Mouse (Mus musculus): ENCODE measurements around the gene Esr1. TPM values are rescaled to one million over a fixed set of nuclear protein-coding genes. Genes with fewer than 3 reads are reported as not detected.
"Not testable (repeated sequence)": the region's sequence is repeated elsewhere in the genome, so short reads cannot be mapped to it uniquely, and the experiment has no call there.

Gene Esr1
- polyA plus RNA-seq, 1 experiment from 2014 or later = 0.18 TPM

- Histone ChIP-seq H3K4me3 (ENCODE audit: low read depth, low read length) (no peak overlapping the region), H3K27ac (ENCODE audit: low read depth, low read length) (no peak overlapping the region), H3K36me3 (ENCODE audit: control insufficient read depth, insufficient read depth, low read length) (no peaks in the 10 kb centered on the region), H3K4me1 (ENCODE audit: control insufficient read depth, insufficient read depth, low read length) (no peaks in the 10 kb centered on the region), H3K4me2 (ENCODE audit: low read length) (no peak overlapping the region), H3K9me3 (replicated peaks; ENCODE audit: control insufficient read depth, low read length) (no peaks in the 10 kb centered on the region), H3K9ac (ENCODE audit: low read length) (no peak overlapping the region), H3K27me3 (replicated peaks; ENCODE audit: control insufficient read depth, insufficient read depth, low read length) (no peaks in the 10 kb centered on the region)
- ATAC-seq = no peak
- no peak for DNase-seq (ENCODE audit: low spot score)
- WGBS = 92% methylated on average over 2 of the region's 2 CpGs
Measured at GRCm38 (mm10) chr10:4738311-4738710, 126.9 kb downstream of the Esr1 start.

GRCm38 (mm10) chr10:4751091-4751490 lies 139.7 kb downstream of the Esr1 start:
- not testable (repeated sequence) for H3K4me1 ChIP-seq (ENCODE audit: control insufficient read depth, insufficient read depth, low read length); DNase-seq (ENCODE audit: low spot score); H3K27me3 ChIP-seq (replicated peaks; ENCODE audit: control insufficient read depth, insufficient read depth, low read length); H3K27ac ChIP-seq (ENCODE audit: low read depth, low read length); H3K4me3 ChIP-seq (ENCODE audit: low read depth, low read length); ATAC-seq; H3K9me3 ChIP-seq (replicated peaks; ENCODE audit: control insufficient read depth, low read length); H3K36me3 ChIP-seq (ENCODE audit: control insufficient read depth, insufficient read depth, low read length); H3K4me2 ChIP-seq (ENCODE audit: low read length); H3K9ac ChIP-seq (ENCODE audit: low read length)
- 83% methylated on average over 1 of the region's 1 CpGs for WGBS

- Histone ChIP-seq H3K4me3 (ENCODE audit: low read depth, low read length) (no peak overlapping the region), H3K4me2 (ENCODE audit: low read length) (no peak overlapping the region), H3K36me3 (ENCODE audit: control insufficient read depth, insufficient read depth, low read length) (no peaks in the 10 kb centered on the region), H3K9ac (ENCODE audit: low read length) (no peak overlapping the region), H3K27me3 (replicated peaks; ENCODE audit: control insufficient read depth, insufficient read depth, low read length) (no peaks in the 10 kb centered on the region), H3K9me3 (replicated peaks; ENCODE audit: control insufficient read depth, low read length) (no peaks in the 10 kb centered on the region), H3K27ac (ENCODE audit: low read depth, low read length) (no peak overlapping the region), H3K4me1 (ENCODE audit: control insufficient read depth, insufficient read depth, low read length) (no peaks in the 10 kb centered on the region)
- DNase-seq (ENCODE audit: low spot score) (no peak), ATAC-seq (no peak)
- WGBS = 84% methylated on average over 4 of the region's 4 CpGs
Measured at GRCm38 (mm10) chr10:4752977-4753376, 141.6 kb downstream of the Esr1 start.

GRCm38 (mm10) chr10:4775541-4775940 lies 164.1 kb downstream of the Esr1 start:
- Histone ChIP-seq H3K4me2 (ENCODE audit: low read length) (no peak overlapping the region), H3K4me3 (ENCODE audit: low read depth, low read length) (no peak overlapping the region), H3K27ac (ENCODE audit: low read depth, low read length) (no peak overlapping the region), H3K36me3 (ENCODE audit: control insufficient read depth, insufficient read depth, low read length) (no peaks in the 10 kb centered on the region), H3K9ac (ENCODE audit: low read length) (no peak overlapping the region), H3K4me1 (ENCODE audit: control insufficient read depth, insufficient read depth, low read length) (no peaks in the 10 kb centered on the region), H3K27me3 (replicated peaks; ENCODE audit: control insufficient read depth, insufficient read depth, low read length) (no peaks in the 10 kb centered on the region), H3K9me3 (replicated peaks; ENCODE audit: control insufficient read depth, low read length) (no peaks in the 10 kb centered on the region)
- 79% methylated on average over 3 of the region's 3 CpGs for WGBS
- ATAC-seq (no peak), DNase-seq (ENCODE audit: low spot score) (no peak)

GRCm38 (mm10) chr10:4776007-4776713 lies 164.8 kb downstream of the Esr1 start:
- Histone ChIP-seq H3K4me2 (ENCODE audit: low read length) (no peak overlapping the region), H3K4me3 (ENCODE audit: low read depth, low read length) (no peak overlapping the region), H3K36me3 (ENCODE audit: control insufficient read depth, insufficient read depth, low read length) (no peaks in the 10 kb centered on the region), H3K27me3 (replicated peaks; ENCODE audit: control insufficient read depth, insufficient read depth, low read length) (no peaks in the 10 kb centered on the region), H3K9ac (ENCODE audit: low read length) (no peak overlapping the region), H3K27ac (ENCODE audit: low read depth, low read length) (no peak overlapping the region), H3K4me1 (ENCODE audit: control insufficient read depth, insufficient read depth, low read length) (no peaks in the 10 kb centered on the region), H3K9me3 (replicated peaks; ENCODE audit: control insufficient read depth, low read length) (no peaks in the 10 kb centered on the region)
- ATAC-seq (no peak), DNase-seq (ENCODE audit: low spot score) (no peak)
- WGBS = 75% methylated on average over 6 of the region's 6 CpGs

GRCm38 (mm10) chr10:4776714-4777090 lies 165.3 kb downstream of the Esr1 start:
- WGBS = 82% methylated on average over 4 of the region's 4 CpGs
- no peak for ATAC-seq

GRCm38 (mm10) chr10:4777996-4778395 lies 166.6 kb downstream of the Esr1 start:
- H3K9me3 ChIP-seq (replicated peaks; ENCODE audit: control insufficient read depth, low read length) = no peaks in the 10 kb centered on the region
- no peak overlapping the region for H3K27ac ChIP-seq (ENCODE audit: low read depth, low read length)
- H3K9ac ChIP-seq (ENCODE audit: low read length) = no peak overlapping the region
- DNase-seq (ENCODE audit: low spot score) = no peak
- no peak for ATAC-seq
- 76% methylated on average over 3 of the region's 3 CpGs for WGBS
- H3K4me3 ChIP-seq (ENCODE audit: low read depth, low read length) = no peak overlapping the region
- H3K4me2 ChIP-seq (ENCODE audit: low read length) = no peak overlapping the region
- H3K36me3 ChIP-seq (ENCODE audit: control insufficient read depth, insufficient read depth, low read length) = no peaks in the 10 kb centered on the region
- no peaks in the 10 kb centered on the region for H3K27me3 ChIP-seq (replicated peaks; ENCODE audit: control insufficient read depth, insufficient read depth, low read length)
- no peaks in the 10 kb centered on the region for H3K4me1 ChIP-seq (ENCODE audit: control insufficient read depth, insufficient read depth, low read length)

More at GRCm38 (mm10) chr10:4776714-4777090, 165.3 kb downstream of the Esr1 start:
- Histone ChIP-seq H3K36me3 (ENCODE audit: control insufficient read depth, insufficient read depth, low read length) (no peaks in the 10 kb centered on the region), H3K27ac (ENCODE audit: low read depth, low read length) (no peak overlapping the region), H3K27me3 (replicated peaks; ENCODE audit: control insufficient read depth, insufficient read depth, low read length) (no peaks in the 10 kb centered on the region), H3K4me3 (ENCODE audit: low read depth, low read length) (no peak overlapping the region), H3K4me2 (ENCODE audit: low read length) (no peak overlapping the region), H3K9me3 (replicated peaks; ENCODE audit: control insufficient read depth, low read length) (no peaks in the 10 kb centered on the region), H3K9ac (ENCODE audit: low read length) (no peak overlapping the region), H3K4me1 (ENCODE audit: control insufficient read depth, insufficient read depth, low read length) (no peaks in the 10 kb centered on the region)
- DNase-seq (ENCODE audit: low spot score) = no peak

GRCm38 (mm10) chr10:4780926-4781325 lies 169.5 kb downstream of the Esr1 start:
- Histone ChIP-seq H3K27ac (ENCODE audit: low read depth, low read length) (no peak overlapping the region), H3K27me3 (replicated peaks; ENCODE audit: control insufficient read depth, insufficient read depth, low read length) (no peaks in the 10 kb centered on the region), H3K36me3 (ENCODE audit: control insufficient read depth, insufficient read depth, low read length) (no peaks in the 10 kb centered on the region), H3K9ac (ENCODE audit: low read length) (no peak overlapping the region), H3K4me2 (ENCODE audit: low read length) (no peak overlapping the region), H3K4me3 (ENCODE audit: low read depth, low read length) (no peak overlapping the region), H3K9me3 (replicated peaks; ENCODE audit: control insufficient read depth, low read length) (no peaks in the 10 kb centered on the region), H3K4me1 (ENCODE audit: control insufficient read depth, insufficient read depth, low read length) (no peaks in the 10 kb centered on the region)
- ATAC-seq = no peak
- no peak for DNase-seq (ENCODE audit: low spot score)
- WGBS = 77% methylated on average over 6 of the region's 6 CpGs

- H3K9me3 ChIP-seq (replicated peaks; ENCODE audit: control insufficient read depth, low read length) = no peaks in the 10 kb centered on the region
- H3K4me1 ChIP-seq (ENCODE audit: control insufficient read depth, insufficient read depth, low read length) = no peaks in the 10 kb centered on the region
- H3K27me3 ChIP-seq (replicated peaks; ENCODE audit: control insufficient read depth, insufficient read depth, low read length) = no peaks in the 10 kb centered on the region
- WGBS = 88% methylated on average over 5 of the region's 5 CpGs
- no peak for ATAC-seq
- H3K4me3 ChIP-seq (ENCODE audit: low read depth, low read length) = no peak overlapping the region
- no peak overlapping the region for H3K4me2 ChIP-seq (ENCODE audit: low read length)
- H3K36me3 ChIP-seq (ENCODE audit: control insufficient read depth, insufficient read depth, low read length) = no peaks in the 10 kb centered on the region
- no peak for DNase-seq (ENCODE audit: low spot score)
- no peak overlapping the region for H3K27ac ChIP-seq (ENCODE audit: low read depth, low read length)
- no peak overlapping the region for H3K9ac ChIP-seq (ENCODE audit: low read length)
Measured at GRCm38 (mm10) chr10:4787003-4787628, 175.7 kb downstream of the Esr1 start.

Measured in forebrain, embryonic 14.5 days (tissue).